Mouse (Mus musculus): Measurements from ENCODE around the gene S1pr5. TPM values are rescaled to one million over a fixed set of nuclear protein-coding genes. Genes with fewer than 3 reads are reported as not detected.

Gene S1pr5
- 11.6 and 51.4 TPM in 2 replicates for polyA plus RNA-seq (2012; ENCODE audit: low replicate concordance)

DNA sequence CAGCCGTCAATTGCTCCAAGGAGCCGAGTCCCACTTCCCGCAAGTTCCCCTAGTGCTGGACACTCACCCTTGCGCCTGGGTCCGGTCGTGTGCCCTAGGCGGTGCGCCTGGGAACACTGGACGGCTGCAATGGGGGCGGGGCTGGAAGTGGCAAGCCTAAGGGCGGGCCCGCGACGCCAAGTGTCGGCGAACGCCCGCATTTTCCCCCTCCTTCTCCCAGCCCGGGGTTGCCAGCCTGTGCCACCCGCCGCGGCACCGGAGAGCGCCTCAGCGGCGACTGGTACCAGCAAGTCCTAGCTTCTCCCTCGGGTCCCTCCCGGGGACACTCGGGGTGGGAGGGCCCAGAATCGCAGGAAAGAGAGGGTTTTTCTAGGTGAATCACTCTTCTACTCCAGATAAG is at the start of gene S1pr5:
Gene S1pr5, minus strand, starts transcription at position 118 of the 400 bp plus-strand sequence.

DNA sequence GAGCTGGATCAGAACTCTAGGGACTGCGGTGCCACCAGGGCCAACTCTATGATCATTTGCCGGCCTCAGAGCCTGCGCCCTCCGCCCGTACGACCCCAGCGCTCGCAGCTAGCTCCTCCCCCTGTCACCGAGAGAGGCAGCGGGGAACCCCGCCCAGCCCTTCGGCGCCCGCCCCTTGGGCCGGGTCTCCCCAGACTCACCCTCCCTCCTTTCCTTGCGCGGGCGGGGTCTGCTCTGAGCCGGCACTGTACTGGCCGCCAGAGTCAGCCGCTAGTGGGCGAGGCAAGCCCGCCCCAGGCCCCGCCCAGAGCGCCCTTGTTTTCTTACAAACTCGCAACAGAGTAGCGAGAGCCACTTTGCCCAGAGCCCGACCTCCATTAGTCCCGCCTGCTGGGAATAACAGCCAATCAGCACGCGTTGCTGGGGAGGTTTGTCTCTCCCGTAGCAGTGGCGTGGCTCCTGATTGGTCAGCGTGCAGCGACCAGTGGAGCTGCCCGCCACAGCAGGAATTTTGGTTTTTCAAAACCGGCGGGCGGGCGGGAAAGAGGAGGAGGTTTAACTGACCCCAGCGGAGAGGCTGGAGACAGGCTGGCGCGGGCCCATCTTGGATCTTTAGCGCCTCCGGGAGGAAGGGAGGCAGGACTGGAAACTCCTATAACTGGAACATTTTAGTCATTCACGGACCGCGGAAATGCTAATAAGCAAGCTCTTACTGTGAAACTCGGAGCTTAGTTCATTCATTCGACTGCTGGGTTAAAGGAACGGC is 43.0 kb upstream of the S1pr5 start, which contains the start of gene Cdkn2d:
Gene Cdkn2d, minus strand, starts transcription at position 386 of the 766 bp plus-strand sequence.

DNA sequence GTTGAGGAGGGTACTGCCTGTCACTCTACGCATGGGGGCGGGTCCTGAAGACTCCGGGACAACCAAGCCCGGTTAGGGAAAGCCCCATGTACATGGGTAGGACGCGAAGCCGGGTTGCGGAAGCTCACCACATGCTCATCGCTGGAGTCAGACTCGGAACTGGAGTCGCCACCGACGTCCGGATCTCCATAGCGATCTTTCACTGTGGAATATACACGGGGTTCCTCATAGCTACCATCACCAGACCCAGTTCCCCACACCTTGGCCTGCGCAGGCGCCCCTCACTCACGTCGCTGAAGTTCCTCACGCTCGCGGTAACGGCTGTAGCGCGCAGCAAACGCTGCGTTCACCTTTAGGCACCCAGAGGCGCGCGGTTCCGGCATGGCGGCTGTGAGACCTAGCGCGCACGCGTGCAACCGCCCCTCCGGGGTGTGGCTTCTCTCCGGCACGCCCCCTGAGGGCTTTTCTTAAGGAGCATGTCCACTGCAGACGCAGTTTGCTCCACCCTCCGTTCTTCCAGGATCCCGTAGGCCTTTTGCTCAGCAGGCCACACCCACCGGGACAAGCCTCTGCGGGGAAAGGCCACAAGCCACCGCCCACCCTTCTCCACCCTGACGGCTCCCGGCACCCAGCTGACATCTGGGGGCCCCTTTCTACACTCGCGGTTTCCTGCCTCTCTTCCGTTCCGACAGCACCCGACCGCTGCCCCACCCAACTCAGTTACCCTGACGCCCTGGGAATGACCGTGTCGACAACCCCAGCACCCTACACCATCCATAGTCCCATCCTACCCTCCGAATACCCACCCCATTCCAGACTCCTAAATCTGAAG is 39.5 kb upstream of the S1pr5 start, which contains the start of gene Kri1:
Gene Kri1, minus strand, starts transcription at position 399 of the 832 bp plus-strand sequence.

DNA sequence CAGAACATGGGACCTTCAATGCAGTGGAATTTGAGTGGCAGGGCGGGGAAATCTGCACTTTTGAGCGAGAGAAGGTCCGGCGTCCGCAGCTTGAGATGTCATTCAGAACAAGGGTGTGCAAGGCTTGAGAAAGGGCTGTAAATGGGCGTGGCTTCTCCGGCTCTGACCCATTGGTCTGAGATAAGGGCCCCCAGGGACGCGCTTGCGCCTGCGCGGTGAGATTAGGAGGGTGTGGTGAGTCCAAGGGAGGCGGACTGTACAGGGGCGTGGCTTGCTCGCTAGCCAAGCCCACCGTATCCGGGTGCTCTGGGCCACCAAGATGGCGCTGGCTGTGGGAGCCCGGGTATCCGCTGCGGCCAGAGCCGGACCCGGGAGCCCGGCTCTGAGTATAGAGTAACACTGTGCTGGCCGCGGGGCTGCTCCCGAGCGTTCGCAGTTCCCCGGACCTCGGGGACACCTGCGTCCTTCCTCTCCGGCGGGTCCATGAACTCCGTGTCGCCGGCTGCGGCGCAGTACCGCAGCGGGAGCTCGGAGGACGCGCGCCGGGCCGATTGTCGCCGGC is 16.8 kb upstream of the S1pr5 start, which contains the start of gene Atg4d:
Gene Atg4d, plus strand, starts transcription at position 294 of the 562 bp plus-strand sequence.

DNA sequence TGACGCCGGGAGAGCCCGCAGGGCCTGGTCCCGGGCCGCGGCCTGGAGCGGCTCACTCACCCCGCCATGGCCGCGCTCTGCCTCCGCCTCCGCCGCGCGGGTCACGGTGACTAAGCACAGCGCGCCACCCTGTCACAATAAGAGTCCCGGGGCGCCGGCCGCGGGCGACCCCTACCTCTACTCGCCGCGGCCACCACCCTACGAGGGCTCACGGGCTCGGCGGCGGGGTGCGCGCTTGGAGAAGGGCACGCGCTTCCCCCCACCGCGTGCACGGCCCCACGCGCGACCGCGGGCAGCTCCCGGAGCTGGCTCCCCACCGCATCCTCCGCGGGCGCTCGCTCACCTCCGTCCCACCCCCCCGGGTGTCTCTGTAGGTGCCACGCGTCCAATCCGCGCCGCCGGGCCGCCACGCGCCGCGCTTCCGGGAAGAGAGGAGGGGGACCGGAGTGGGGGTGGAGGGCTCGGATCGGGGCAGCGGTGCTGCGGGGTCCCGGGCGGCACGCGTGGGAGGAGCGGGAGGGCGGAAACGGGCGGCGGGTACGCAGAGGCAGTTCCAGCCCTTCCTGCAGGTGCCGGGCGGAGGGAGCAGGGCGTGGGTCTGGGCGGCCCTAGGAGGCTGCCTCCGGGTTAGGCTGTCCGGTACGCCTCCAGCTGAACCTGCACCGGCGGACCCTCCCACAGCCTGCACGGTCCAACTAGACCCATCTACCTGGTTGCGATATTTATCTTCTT is 9.3 kb downstream of the S1pr5 start, which contains the start of gene Keap1:
Gene Keap1, minus strand, starts transcription at position 629 of the 732 bp plus-strand sequence.

Other genes with a start within 250 kb of the S1pr5 start
- 45.9 and 87.9 TPM in 2 replicates for gene Mrpl4, start 245.7 kb downstream of the S1pr5 start, polyA plus RNA-seq (2012; ENCODE audit: low replicate concordance)
- gene Icam1, start 232.5 kb downstream of the S1pr5 start, polyA plus RNA-seq (2012; ENCODE audit: low replicate concordance): 37.9 and 60.7 TPM in 2 replicates
- 2.4 and 30.5 TPM in 2 replicates for gene Icam4, start 219.1 kb downstream of the S1pr5 start, polyA plus RNA-seq (2012; ENCODE audit: low replicate concordance)
- gene Icam5, start 216.4 kb downstream of the S1pr5 start, polyA plus RNA-seq (2012; ENCODE audit: low replicate concordance): 1.2 and 1.5 TPM in 2 replicates
- gene Zglp1, start 181.3 kb downstream of the S1pr5 start, polyA plus RNA-seq (2012; ENCODE audit: low replicate concordance): 4.7 and 6.8 TPM in 2 replicates
- gene Gm49373, start 175.3 kb downstream of the S1pr5 start, polyA plus RNA-seq (2012; ENCODE audit: low replicate concordance): 0.26 and 0.64 TPM in 2 replicates
- gene Fdx1l, start 174.8 kb downstream of the S1pr5 start, polyA plus RNA-seq (2012; ENCODE audit: low replicate concordance): 24.8 and 46.2 TPM in 2 replicates
- gene Gm38431, start 156.4 kb downstream of the S1pr5 start, polyA plus RNA-seq (2012; ENCODE audit: low replicate concordance): 43.7 and 103 TPM in 2 replicates
- gene Raver1, start 156.4 kb downstream of the S1pr5 start, polyA plus RNA-seq (2012; ENCODE audit: low replicate concordance): 182 and 466 TPM in 2 replicates
- 47.9 and 58.5 TPM in 2 replicates for gene Tyk2, start 117.2 kb downstream of the S1pr5 start, polyA plus RNA-seq (2012; ENCODE audit: low replicate concordance)
- gene Cdc37, start 98.5 kb downstream of the S1pr5 start, polyA plus RNA-seq (2012; ENCODE audit: low replicate concordance): 137 and 226 TPM in 2 replicates
- 9.8 and 19.5 TPM in 2 replicates for gene Pde4a, start 82.7 kb downstream of the S1pr5 start, polyA plus RNA-seq (2012; ENCODE audit: low replicate concordance)
- 49.8 and 76.0 TPM in 2 replicates for gene Keap1, start 9.1 kb downstream of the S1pr5 start, polyA plus RNA-seq (2012; ENCODE audit: low replicate concordance)
- 33.9 and 64.0 TPM in 2 replicates for gene Atg4d, start 16.9 kb upstream of the S1pr5 start, polyA plus RNA-seq (2012; ENCODE audit: low replicate concordance)
- 46.0 and 65.5 TPM in 2 replicates for gene Kri1, start 39.5 kb upstream of the S1pr5 start, polyA plus RNA-seq (2012; ENCODE audit: low replicate concordance)
- gene Cdkn2d, start 43.0 kb upstream of the S1pr5 start, polyA plus RNA-seq (2012; ENCODE audit: low replicate concordance): 41.8 and 71.5 TPM in 2 replicates
- 0.49 and 2.3 TPM in 2 replicates for gene Ap1m2, start 63.9 kb upstream of the S1pr5 start, polyA plus RNA-seq (2012; ENCODE audit: low replicate concordance)
- gene Slc44a2, start 72.3 kb upstream of the S1pr5 start, polyA plus RNA-seq (2012; ENCODE audit: low replicate concordance): 192 and 204 TPM in 2 replicates
- 61.2 and 70.8 TPM in 2 replicates for gene Ilf3, start 119.4 kb upstream of the S1pr5 start, polyA plus RNA-seq (2012; ENCODE audit: low replicate concordance)
- 38.9 and 44.8 TPM in 2 replicates for gene Qtrt1, start 163.4 kb upstream of the S1pr5 start, polyA plus RNA-seq (2012; ENCODE audit: low replicate concordance)
- gene Dnm2, start 176.5 kb upstream of the S1pr5 start, polyA plus RNA-seq (2012; ENCODE audit: low replicate concordance): 702 and 1,736 TPM in 2 replicates